Mouse (Mus musculus) 416B (cell line): ENCODE data around the gene Nsdhl.
A peak's percentile ranks its signal among the peaks of the same experiment; 100 is the strongest.

Source experiments
- DNase-seq: peaks from one replicate; pipeline ENCODE4 v3.0.0; 2011; ENCODE audit warnings: low read depth

Nsdhl gene

DNA sequence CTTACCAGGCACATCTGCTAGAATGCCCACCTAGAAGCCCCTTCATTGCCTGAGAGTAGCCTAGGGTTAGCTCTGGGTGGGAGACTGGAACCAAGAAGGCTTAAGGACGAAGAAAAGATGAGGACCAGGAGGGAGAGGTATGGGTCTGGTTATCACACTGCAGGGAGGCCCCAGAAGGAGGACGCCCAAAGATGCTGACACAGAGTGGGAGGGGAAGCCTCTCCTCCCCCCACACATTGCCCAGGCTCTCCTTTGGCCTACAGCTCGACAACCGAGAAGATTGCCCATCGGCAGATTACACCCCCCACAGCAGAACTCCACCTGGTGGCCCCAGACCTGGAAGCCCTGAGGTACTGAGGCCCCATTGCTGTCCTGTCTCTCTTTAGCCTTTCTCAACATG, 84.8 kb downstream of the Nsdhl start:
- DNase-seq: no peak

DNA sequence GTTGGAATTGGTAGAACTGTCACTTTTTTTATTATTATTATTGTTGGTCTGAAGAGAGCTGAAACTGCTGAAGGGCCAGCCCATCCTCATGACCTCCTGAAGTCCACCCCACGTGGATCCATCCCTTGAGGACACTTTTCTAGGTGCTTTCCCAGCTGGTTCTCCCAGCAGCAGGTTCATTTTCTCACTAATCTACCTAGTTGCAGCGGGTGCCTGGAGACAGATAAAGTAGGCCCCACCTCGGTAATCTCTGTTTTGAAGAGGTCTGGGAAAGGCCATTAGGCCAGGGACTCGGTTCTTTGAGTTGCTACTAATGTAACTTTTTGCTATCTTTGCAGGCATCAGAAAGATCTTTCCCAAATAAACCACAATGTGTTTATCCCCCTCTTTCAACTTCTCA, 87.3 kb downstream of the Nsdhl start:
- DNase-seq: no peak

DNA sequence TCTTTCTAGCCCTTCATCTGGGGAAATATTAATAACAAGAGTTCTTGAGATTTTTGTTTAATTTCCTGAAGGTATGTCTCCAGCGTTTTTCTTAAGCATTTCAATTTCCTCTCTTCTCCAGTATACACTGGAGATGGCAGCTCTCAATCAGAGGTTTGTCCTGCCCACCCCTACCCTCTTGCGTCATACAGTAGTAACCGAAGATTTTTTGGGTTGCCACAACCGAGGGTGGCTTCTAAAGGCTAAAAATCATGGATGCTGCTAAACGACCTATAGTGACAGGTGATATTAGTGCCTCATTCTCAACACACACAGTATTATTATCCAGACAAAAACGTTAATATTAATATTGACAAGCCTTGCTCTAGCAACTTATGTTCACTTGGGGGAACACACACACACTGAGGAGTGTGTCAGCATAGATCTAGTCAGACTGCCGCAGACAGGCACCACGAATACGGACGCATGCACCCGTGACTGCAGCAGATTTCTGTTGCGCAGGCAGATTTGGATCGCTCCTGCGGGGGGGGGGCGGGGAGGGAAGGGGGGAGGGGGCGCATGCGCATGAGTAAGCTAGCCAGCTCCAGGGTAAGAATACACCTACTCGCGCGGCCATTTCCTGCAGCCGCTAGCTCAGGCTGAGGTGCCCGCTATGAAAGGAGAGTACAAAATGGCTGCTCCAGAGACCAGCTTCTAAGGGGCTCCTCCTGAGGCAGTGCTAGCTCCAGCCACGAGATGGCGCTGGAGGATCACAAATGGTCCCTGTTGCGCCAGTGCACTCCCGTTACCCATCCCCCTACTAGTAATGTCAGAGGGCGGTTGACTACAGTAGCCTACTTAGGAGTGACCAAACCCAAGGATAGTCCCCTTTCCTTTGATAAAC, 89.5 kb downstream of the Nsdhl start:
- DNase-seq: peak; percentile 93
